Mouse (Mus musculus) gastrocnemius, postnatal 36 days (tissue): ENCODE results near the gene Bcl6b. TPM values are rescaled to one million over a fixed set of nuclear protein-coding genes. Genes with fewer than 3 reads are reported as not detected.

Experiments
- DNase-seq, 2 experiments: peaks; one replicate each; pipeline ENCODE4 v3.0.0; 2022
- intact Hi-C: fragments of 180-260 bp; cut with DNase I; formaldehyde crosslinking; loops from one replicate; pipeline ENCODE4 v1.15.1; 2025
- total RNA-seq, 2 experiments: library from RNA; stranded (reverse); gene quantifications; 2 replicates each; pipeline ENCODE4 v1.2.3; 2021

The Bcl6b gene
- total RNA-seq, 2 experiments from 2014 or later, result 3.7 to 6.5 TPM

DNA sequence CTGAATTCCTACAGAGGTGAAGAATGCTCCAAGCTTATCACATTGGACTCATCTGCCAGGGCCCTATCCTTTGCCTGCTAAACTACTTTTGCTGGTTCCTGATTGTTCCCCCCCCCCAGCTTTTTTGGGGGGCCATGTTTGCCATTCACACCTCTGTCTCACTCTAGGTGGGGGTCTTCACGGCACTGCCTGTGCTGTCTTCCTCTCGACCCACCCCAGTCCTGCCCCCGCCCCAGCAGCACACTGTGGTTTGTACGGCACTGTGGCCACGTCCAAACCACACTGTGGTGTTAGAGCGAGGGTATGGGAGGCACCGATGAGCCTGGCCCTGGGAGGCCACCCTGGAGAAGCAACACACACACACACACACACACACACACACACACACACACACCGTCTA is 4.9 kb upstream of the Bcl6b start:
- no peak for DNase-seq
- intact Hi-C loops, result loop anchor here (5.0 kb wide), 1 partner anchor 73 kb away; no protein-coding TSS in a partner anchor

- intact Hi-C loops, result loop anchor here (5.0 kb wide), 1 partner anchor 73 kb away; no protein-coding TSS in a partner anchor
- DNase-seq, result peak; percentile 55 to 61
Measured at GRCm38 (mm10) chr11:70234037-70234436, 4.4 kb upstream of the Bcl6b start.

GRCm38 (mm10) chr11:70233016-70233415 is 3.4 kb upstream of the Bcl6b start:
- intact Hi-C loops, result loop anchor here (5.0 kb wide), 1 partner anchor 74 kb away; no protein-coding TSS in a partner anchor
- DNase-seq, result peak in 1 of 2 experiments; percentile 34

DNA sequence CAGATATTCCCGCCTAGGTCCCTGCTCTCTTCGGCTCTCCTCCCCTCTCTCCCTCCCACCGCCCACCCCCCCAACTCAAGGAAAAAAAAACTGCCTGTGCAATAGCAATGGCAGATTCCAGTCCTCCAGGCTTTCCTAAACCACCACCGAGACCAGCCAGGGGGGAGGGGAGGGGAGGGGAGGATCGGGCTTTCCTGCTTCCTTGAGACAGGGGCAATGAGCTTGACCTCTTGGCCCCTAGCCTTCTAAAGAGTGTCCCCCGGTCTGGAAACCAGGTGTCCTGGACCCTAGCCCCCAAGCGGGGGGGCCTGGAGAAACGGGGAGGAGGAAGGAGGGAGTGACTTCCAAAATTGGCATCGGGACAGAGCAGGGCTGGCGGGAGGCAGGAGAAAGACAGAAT is 2.9 kb upstream of the Bcl6b start:
- DNase-seq, result peak in 1 of 2 experiments; percentile 74
- intact Hi-C loops, result loop anchor here (5.0 kb wide), 1 partner anchor 75 kb away; no protein-coding TSS in a partner anchor

- peak; percentile 83 to 84 for DNase-seq
- intact Hi-C loops, result loop anchor here (5.0 kb wide), 1 partner anchor 77 kb away; no protein-coding TSS in a partner anchor
Measured at GRCm38 (mm10) chr11:70230239-70230727, 685 bp upstream of the Bcl6b start.

GRCm38 (mm10) chr11:70228828-70229227 is 770 bp downstream of the Bcl6b start:
- intact Hi-C loops, result no loop called here
- DNase-seq, result peak; percentile 76 to 80

DNA sequence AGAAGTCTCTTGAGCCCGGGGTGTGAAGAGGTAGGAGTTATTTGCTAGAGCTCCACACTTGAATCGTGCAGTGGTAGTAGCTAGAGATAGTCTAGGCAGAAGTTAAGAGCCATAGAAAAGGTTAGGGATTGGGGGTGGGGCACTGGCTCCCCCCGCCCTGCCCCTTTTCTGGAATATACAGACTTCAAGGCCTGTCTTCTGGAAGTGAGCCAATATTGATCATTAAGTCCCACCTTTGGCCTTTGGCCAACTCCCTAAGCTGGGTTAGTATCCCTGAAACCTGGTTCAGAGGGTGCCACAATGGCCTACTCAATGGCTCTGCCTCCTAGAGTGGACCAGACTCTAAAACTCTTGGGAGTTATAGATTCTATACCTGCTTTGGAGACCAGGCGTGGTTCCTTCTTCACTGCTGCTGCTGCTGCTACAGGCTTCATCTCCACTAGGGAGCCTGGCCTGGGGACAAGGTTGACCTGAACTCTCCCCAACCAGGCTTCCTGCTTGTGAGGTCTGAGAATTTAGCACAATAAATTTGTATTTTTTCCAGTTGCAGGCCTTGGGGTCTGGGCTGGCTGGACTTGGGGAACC is 1.8 kb downstream of the Bcl6b start:
- DNase-seq, result no peak

GRCm38 (mm10) chr11:70227126-70227525 is 2.5 kb downstream of the Bcl6b start:
- no peak for DNase-seq
- intact Hi-C loops, result no loop called here

More for the DNA sequence above, 1.8 kb downstream of the Bcl6b start:
- intact Hi-C loops, result no loop called here

DNA sequence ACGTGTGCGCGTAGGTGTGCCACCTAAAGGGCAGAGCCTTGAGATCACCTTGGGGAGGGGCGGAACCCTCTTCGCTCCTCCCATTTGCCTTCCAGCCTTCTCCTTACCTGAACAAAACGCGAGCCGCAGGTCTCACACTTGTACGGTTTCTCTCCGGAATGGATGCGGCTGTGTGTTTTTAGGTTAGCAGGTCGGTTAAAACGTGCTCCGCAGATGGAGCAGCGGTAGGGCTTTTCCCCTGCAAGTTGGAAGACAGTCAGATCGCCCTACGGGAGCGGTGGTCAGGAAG is 3.1 kb downstream of the Bcl6b start:
- no peak for DNase-seq
- intact Hi-C loops, result no loop called here

- DNase-seq, result no peak
- intact Hi-C loops, result no loop called here
Measured at GRCm38 (mm10) chr11:70225798-70226601, 3.6 kb downstream of the Bcl6b start.

- no peak for DNase-seq
- intact Hi-C loops, result no loop called here
Measured at GRCm38 (mm10) chr11:70223724-70224123, 5.9 kb downstream of the Bcl6b start.

DNA sequence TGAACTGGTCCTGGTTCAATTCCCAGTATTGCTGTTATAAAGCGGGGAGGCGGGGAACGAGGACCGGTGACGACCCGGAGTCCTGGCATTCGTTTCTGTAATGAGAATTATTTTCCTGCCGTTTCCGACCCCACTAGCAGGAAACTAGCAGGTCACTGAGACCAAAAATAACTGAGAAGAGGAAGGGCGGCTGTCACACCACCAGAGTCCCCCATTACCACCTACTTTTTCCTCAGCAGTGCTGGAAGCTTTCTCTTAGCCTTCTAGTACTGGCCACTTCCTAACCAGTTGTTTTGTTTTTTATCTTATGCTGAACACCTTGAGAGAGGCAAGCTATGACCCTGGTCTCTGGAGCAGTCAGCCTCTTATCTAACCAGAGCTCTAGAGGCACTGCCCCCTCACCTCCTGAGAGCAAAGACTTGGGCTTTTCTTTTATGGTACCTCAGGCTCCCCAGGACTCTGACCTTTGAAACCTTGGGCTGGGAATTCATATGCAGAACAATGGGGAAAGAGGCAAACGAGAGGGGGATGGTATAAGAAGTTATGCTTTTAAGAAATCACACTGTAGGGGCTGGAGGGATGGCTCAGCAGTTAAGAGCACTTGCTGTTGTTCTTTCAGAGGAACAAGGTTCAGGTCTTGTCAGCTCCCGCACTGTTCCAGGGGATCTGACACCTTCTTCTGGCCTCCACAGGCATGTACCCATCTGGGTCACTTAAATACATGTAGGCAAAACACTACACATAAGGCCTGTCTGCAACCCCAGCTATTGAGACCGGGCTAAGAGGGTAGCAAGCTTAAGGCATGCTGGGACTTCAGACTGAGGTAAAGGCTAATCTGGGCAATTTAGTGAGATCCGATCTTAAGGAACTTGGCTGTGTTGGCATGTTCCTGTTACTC is 7.7 kb downstream of the Bcl6b start:
- DNase-seq, result no peak
- intact Hi-C loops, result no loop called here

DNA sequence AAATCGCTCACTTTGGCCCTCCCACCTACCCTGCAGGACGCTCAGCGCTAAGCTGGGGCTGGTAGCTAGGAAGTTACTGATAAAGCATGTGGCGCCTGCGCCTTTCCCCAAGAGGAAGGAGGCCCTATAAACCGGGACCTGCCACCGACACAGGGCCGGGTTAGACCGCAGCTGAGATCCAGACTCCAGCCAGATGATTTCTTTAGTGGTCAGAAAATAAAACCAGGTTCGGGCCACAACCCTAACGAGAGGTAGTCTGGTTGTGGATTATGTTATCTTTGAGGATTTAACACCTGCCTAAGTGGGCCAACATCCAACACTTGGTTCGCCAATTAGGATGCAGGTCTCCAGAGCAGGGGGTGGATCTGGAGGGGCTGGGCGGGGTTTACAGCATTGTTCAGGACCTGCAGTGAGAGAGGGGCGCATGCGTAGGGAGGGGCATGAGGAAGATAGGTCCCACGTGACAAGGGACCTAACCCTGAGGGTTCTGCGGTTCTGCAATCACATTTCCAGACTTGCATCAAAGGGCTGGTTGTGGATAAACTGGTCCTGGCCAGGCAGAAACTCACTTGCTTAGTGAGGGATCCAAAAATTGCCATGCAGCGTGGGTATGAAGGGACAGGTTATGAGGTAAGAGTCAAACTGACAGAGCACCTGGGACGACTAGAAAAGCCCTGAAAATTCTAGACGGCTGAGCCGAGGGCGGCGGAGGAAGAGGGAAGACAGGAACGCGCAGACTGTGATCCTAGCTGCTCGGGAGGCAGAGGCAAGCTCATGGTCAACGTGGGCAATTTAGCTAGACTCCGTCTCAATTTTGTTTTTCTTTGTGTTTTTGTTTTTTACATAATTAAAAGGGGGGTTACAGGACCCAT is 8.6 kb downstream of the Bcl6b start, which contains the start of gene Slc16a13:
TSS of gene Slc16a13 (minus strand) at position 334 of the 872 bp plus-strand sequence.
- intact Hi-C loops, result no loop called here
- DNase-seq, result peak; percentile 65 to 83

DNA sequence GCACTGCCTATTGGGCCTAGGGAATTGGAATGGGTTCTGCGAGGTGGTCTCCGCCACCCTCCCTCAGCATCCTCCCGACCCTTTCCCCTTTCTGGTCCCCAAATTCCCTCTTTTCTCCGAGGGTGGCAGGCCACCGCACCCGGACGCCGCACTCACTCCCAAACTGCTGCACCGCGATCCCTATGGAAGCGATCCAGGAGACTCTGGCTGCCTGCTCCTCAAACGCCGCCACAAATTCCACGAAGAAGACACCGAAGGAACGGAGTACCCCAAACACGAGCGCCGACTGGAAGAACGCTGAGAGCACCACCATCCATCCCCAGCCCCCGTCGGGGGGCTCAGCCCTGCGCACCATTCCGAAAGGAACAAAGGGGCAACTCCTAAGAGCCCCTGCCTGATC is 9.3 kb downstream of the Bcl6b start:
- DNase-seq, result peak in 1 of 2 experiments; percentile 21
- intact Hi-C loops, result no loop called here

DNA sequence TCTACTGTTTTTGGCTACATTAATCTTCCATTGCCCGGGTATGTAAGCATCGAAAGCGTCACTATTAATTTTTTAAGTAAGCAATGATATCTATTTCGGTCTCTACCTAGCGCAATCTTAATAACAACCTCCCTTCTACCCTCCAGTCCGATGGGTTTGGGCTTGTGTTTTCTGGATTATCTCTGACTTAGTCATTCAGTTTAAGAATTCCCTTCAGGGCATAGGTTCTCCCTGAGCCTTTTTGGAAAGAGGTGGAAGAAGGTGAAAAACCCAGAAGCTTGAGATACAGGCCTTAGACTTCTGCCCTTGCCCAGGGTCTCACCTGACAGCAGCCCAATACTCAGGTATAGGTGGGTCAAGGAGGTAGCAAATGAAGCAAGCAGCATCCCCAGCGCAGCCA is 9.7 kb downstream of the Bcl6b start:
- no peak for DNase-seq

GRCm38 (mm10) chr11:70218741-70219470 is 10.7 kb downstream of the Bcl6b start:
- no peak for DNase-seq
- intact Hi-C loops, result no loop called here

More for the DNA sequence above, 9.7 kb downstream of the Bcl6b start:
- intact Hi-C loops, result no loop called here

DNA sequence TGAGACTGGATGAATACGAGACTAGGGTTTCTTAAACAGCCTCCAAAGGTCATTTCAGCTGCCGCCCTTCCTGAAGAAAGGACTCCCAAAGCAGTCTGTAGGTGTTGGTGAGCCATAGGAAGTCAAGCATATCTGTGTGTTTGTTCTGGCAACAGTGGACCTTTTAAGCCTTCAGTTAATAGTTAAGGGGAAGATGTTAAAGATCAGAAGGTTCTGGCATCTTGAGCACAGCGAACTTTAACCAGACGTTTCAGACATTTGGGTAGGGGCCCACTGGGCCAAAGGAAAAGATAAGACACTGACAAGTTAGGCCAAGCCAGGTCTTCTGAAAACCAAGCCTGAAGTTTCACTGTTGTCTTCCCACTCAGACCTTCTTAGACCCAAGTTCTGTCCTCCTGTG is 11.6 kb downstream of the Bcl6b start:
- intact Hi-C loops, result no loop called here
- DNase-seq, result no peak

DNA sequence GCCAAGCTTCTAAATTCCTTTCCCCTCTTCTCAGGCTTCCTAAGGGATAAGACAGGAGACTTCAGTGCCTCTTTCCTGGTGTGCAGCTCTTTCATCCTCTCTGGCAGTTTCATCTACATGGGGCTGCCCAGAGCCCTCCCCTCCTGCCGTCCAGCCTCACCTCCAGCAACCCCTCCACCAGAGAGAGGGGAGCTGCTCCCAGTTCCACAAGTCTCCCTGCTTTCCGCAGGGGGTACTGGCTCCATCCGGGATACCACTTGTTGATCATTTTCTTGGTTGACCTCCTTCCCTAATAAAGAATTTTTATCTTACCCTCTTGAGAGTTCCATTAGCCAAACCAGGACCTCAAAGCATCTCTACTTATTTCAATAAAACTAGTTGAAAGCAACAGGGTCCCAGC is 13.5 kb downstream of the Bcl6b start:
- intact Hi-C loops, result no loop called here
- no peak for DNase-seq

GRCm38 (mm10) chr11:70215301-70215700 is 14.3 kb downstream of the Bcl6b start:
- no peak for DNase-seq

More at GRCm38 (mm10) chr11:70215301-70215700, 14.3 kb downstream of the Bcl6b start:
- intact Hi-C loops, result no loop called here
